Mouse (Mus musculus) C2C12 (cell line): ENCODE measurements at regions not wholly inside any gene's neighbourhood (a gene's known extent, or its start where the extent isn't known, plus 50 kb on each side); places are given as distances from the start of the nearest gene placed in this dataset.

Source experiments
- CTCF ChIP-seq: IDR thresholded peaks from one replicate; pipeline ENCODE4 v1.5.1; 2011; ENCODE audit not compliant: control insufficient read depth, insufficient read depth, insufficient read length
- MAX ChIP-seq: IDR thresholded peaks from one replicate; pipeline ENCODE4 v1.6.1; 2011; ENCODE audit warnings: mild to moderate bottlenecking, control low read depth

GRCm38 (mm10) chr10:19426835-19427234, 70.5 kb downstream of the Olig3 start:
- TF ChIP-seq MAX (no peak), CTCF (no peak)
